Mouse (Mus musculus) testis, adult 2 months (tissue): ENCODE measurements around the gene Pgam1. TPM values are rescaled to one million over a fixed set of nuclear protein-coding genes. Genes with fewer than 3 reads are reported as not detected.
"Not testable (repeated sequence)": the region's sequence is repeated elsewhere in the genome, so short reads cannot be mapped to it uniquely, and the experiment has no call there.

ENCODE experiments used
- H3K27ac ChIP-seq: fragments of 200-500 bp; 2 replicates; pipeline ENCODE4 v1.5.1; 2012; ENCODE audit warnings: low read depth, low read length; ENCODE audit not compliant: control insufficient read depth, insufficient read depth
- H3K27me3 ChIP-seq: fragments of 200-500 bp; 2 replicates; pipeline ENCODE4 v1.6.1; 2012; ENCODE audit warnings: mild to moderate bottlenecking, low read length, moderate library complexity; ENCODE audit not compliant: control insufficient read depth, insufficient read depth
- H3K36me3 ChIP-seq: fragments of 200-500 bp; 2 replicates; pipeline ENCODE4 v1.6.1; 2012; ENCODE audit warnings: mild to moderate bottlenecking, low read length; ENCODE audit not compliant: control insufficient read depth, insufficient read depth
- H3K4me1 ChIP-seq: fragments of 200-500 bp; 2 replicates; pipeline ENCODE4 v1.6.1; 2012; ENCODE audit warnings: low read length; ENCODE audit not compliant: control insufficient read depth, insufficient read depth
- H3K4me3 ChIP-seq: fragments of 200-500 bp; 2 replicates; pipeline ENCODE4 v1.5.1; 2012; ENCODE audit warnings: low read depth, mild to moderate bottlenecking, low read length, moderate library complexity, mixed read lengths; ENCODE audit not compliant: control insufficient read depth
- CTCF ChIP-seq: fragments of 200-500 bp; IDR thresholded peaks from 2 replicates; pipeline ENCODE4 v1.5.1; 2012; ENCODE audit warnings: low read depth, mild to moderate bottlenecking, inconsistent platforms, low read length, moderate library complexity; ENCODE audit not compliant: control insufficient read depth, insufficient read depth, insufficient replicate concordance
- POLR2A ChIP-seq: fragments of 200-500 bp; IDR thresholded peaks from 2 replicates; pipeline ENCODE4 v1.6.1; 2012; ENCODE audit warnings: low read depth, mild to moderate bottlenecking, inconsistent platforms, low read length, moderate library complexity; ENCODE audit not compliant: control insufficient read depth
- polyA plus RNA-seq: library from polyadenylated mRNA; depleted of rRNA; stranded (reverse); fragments of >200 nt; gene quantifications from 2 replicates; pipeline ENCODE4 v1.2.3, GENCODE M21; 2012

Gene Pgam1
- polyA plus RNA-seq, 1 experiment, result 64.2 TPM

GRCm38 (mm10) chr19:41912121-41913080, 678 bp downstream of the Pgam1 start:
- H3K4me3 ChIP-seq, result peak overlapping the region; percentile 98
- H3K27ac ChIP-seq, result peak overlapping the region; percentile 94
- no peaks in the 10 kb centered on the region for H3K27me3 ChIP-seq
- peaks cover 1% of the 10 kb centered on the region; the same call in 1 of the 2 replicates for H3K36me3 ChIP-seq
- H3K4me1 ChIP-seq, result peaks cover 12% of the 10 kb centered on the region
- TF ChIP-seq CTCF (no peak), POLR2A (no peak; the same call in 1 of the 2 replicates)

- peaks cover 2% of the 10 kb centered on the region; the same call in 1 of the 2 replicates for H3K36me3 ChIP-seq
- TF ChIP-seq POLR2A (no peak), CTCF (no peak)
- H3K4me1 ChIP-seq, result peaks cover 12% of the 10 kb centered on the region
- H3K4me3 ChIP-seq, result no peak overlapping the region
- H3K27me3 ChIP-seq, result no peaks in the 10 kb centered on the region
- H3K27ac ChIP-seq, result no peak overlapping the region; the same call in 1 of the 2 replicates
Measured at GRCm38 (mm10) chr19:41913774-41914591, 2.3 kb downstream of the Pgam1 start.

- not testable (repeated sequence) for H3K27ac ChIP-seq, H3K27me3 ChIP-seq, H3K36me3 ChIP-seq, H3K4me3 ChIP-seq
- H3K4me1 ChIP-seq, result peaks cover 12% of the 10 kb centered on the region
Measured at GRCm38 (mm10) chr19:41914592-41914882, 2.8 kb downstream of the Pgam1 start.

GRCm38 (mm10) chr19:41915294-41915693, 3.6 kb downstream of the Pgam1 start:
- TF ChIP-seq CTCF (no peak), POLR2A (no peak)
- peaks cover 12% of the 10 kb centered on the region for H3K4me1 ChIP-seq
- peaks cover 4% of the 10 kb centered on the region; the same call in 1 of the 2 replicates for H3K36me3 ChIP-seq
- no peak overlapping the region for H3K27ac ChIP-seq
- H3K27me3 ChIP-seq, result no peaks in the 10 kb centered on the region
- H3K4me3 ChIP-seq, result no peak overlapping the region

- Histone ChIP-seq H3K27me3 (no peaks in the 10 kb centered on the region), H3K27ac (no peak overlapping the region), H3K4me1 (peaks cover 12% of the 10 kb centered on the region), H3K4me3 (no peak overlapping the region), H3K36me3 (peaks cover 5% of the 10 kb centered on the region; the same call in 1 of the 2 replicates)
- TF ChIP-seq POLR2A, result no peak
Measured at GRCm38 (mm10) chr19:41916853-41917252, 5.1 kb downstream of the Pgam1 start.

- TF ChIP-seq POLR2A (no peak), CTCF (no peak)
- H3K4me1 ChIP-seq, result no peaks in the 10 kb centered on the region
- no peak overlapping the region for H3K4me3 ChIP-seq
- peaks cover 7% of the 10 kb centered on the region for H3K36me3 ChIP-seq
- no peaks in the 10 kb centered on the region for H3K27me3 ChIP-seq
- H3K27ac ChIP-seq, result no peak overlapping the region
Measured at GRCm38 (mm10) chr19:41919471-41919870, 7.7 kb downstream of the Pgam1 start.

GRCm38 (mm10) chr19:41920412-41921067, 8.8 kb downstream of the Pgam1 start:
- Histone ChIP-seq H3K4me1 (no peaks in the 10 kb centered on the region), H3K27me3 (no peaks in the 10 kb centered on the region), H3K36me3 (peaks cover 7% of the 10 kb centered on the region), H3K27ac (no peak overlapping the region), H3K4me3 (no peak overlapping the region)
- no peak for TF ChIP-seq POLR2A
- TF ChIP-seq CTCF, result no peak
